Mouse (Mus musculus): Measurements from ENCODE around the gene Dchs2. TPM values are rescaled to one million over a fixed set of nuclear protein-coding genes. Genes with fewer than 3 reads are reported as not detected.

Gene Dchs2
- polyA plus RNA-seq, 1 experiment from 2014 or later: 0.35 TPM

DNA sequence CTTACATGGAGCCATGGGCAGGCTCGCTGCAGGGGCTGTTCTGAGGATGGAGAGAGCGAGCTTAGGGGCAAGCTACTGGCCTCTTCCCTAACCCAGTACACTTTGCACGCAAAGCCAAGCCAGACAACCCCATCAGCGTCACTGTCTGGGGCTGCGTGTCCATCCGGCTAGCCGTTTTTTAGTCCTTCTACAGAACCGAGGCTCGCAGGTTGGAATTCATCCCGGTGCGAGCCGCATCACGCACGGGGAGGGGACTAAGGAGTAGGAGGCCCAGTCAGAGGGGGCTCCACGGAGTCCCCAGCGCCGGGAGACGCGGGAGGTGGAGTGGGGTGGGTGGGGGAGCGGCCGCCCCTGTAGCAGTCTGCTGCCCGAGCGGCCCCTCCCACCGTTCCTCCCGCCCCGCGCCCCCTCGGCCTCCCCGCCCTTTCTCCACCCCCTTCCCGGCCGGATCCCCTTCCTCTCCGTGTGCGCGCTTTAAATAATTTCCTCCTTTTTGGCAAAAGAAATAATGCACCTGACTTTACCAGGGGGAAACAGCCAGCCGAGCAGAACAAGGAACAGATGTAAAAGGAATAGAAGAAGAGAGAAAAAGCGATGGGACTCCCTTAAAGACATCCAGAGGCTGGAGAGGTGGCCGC is 541 bp upstream of the Dchs2 start:
- Histone ChIP-seq H3K27me3 (ENCODE audit: control insufficient read depth, insufficient read depth, low read length) (no peaks in the 10 kb centered on the region; the same call in 1 of the 2 replicates), H3K27ac (replicated peaks) (0 out of 2 replicates have a peak overlapping the region, but pooled peaks have one; percentile 13), H3K36me3 (ENCODE audit: control insufficient read depth, insufficient read depth, low read length) (no peaks in the 10 kb centered on the region), H3K4me2 (replicated peaks; ENCODE audit: low read depth) (peak overlapping the region; percentile 86), H3K4me1 (replicated peaks; ENCODE audit: control insufficient read depth, insufficient read depth) (0 out of 2 replicates have a peak, but pooled peaks cover 3% of the 10 kb centered on the region), H3K9me3 (ENCODE audit: control insufficient read depth, low read length) (no peaks in the 10 kb centered on the region), H3K9ac (ENCODE audit: low read length) (peak overlapping the region; percentile 0; the same call in 1 of the 2 replicates), H3K4me3 (ENCODE audit: low read depth, low read length) (peak overlapping the region; percentile 44)
- under 1% methylated on average over 34 of the region's 37 CpGs for WGBS
- peak; percentile 78; the same call in 1 of the 2 replicates for ATAC-seq (ENCODE audit: low FRiP score, low TSS enrichment)
- peak; percentile 31 for DNase-seq (ENCODE audit: low spot score)
- TF ChIP-seq EP300 (optimal IDR thresholded peaks at IDR 0.05) (no peak), CTCF (IDR thresholded peaks at IDR 0.05; ENCODE audit: low read depth) (no peak)

DNA sequence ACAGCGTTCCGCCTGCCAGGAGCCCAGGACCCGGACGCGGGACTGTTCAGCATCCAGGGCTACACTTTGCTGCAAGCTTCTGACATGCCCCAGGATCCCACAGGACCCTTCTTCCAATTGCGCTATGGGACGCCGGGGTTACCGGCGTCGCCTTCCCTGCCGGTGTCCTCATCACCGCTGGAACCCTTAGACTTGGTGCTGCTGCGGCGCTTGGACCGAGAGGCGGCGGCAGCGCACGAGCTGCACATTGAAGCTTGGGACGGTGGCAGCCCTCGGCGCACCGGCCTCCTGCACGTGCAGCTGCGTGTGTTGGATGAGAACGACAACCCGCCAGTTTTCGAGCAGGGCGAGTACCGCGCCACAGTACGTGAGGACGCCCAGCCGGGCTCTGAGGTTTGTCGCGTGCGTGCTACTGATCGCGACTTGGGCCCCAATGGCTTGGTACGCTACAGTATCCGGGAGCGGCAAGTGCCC is 738 bp downstream of the Dchs2 start:
- H3K27me3 ChIP-seq (ENCODE audit: control insufficient read depth, insufficient read depth, low read length): no peaks in the 10 kb centered on the region; the same call in 1 of the 2 replicates
- H3K4me3 ChIP-seq (ENCODE audit: low read depth, low read length): peak overlapping the region; percentile 44
- 0 out of 2 replicates have a peak, but pooled peaks cover 3% of the 10 kb centered on the region for H3K4me1 ChIP-seq (replicated peaks; ENCODE audit: control insufficient read depth, insufficient read depth)
- peak overlapping the region; percentile 86 for H3K4me2 ChIP-seq (replicated peaks; ENCODE audit: low read depth)
- H3K27ac ChIP-seq (replicated peaks): no peak overlapping the region
- no peaks in the 10 kb centered on the region for H3K9me3 ChIP-seq (ENCODE audit: control insufficient read depth, low read length)
- under 1% methylated on average over 43 of the region's 43 CpGs for WGBS
- H3K9ac ChIP-seq (ENCODE audit: low read length): peak overlapping the region; percentile 43
- peak; percentile 21; the same call in 1 of the 2 replicates for ATAC-seq (ENCODE audit: low FRiP score, low TSS enrichment)
- TF ChIP-seq CTCF (IDR thresholded peaks at IDR 0.05; ENCODE audit: low read depth) (peak; percentile 30), EP300 (optimal IDR thresholded peaks at IDR 0.05) (no peak)
- no peak for DNase-seq (ENCODE audit: low spot score)
- no peaks in the 10 kb centered on the region for H3K36me3 ChIP-seq (ENCODE audit: control insufficient read depth, insufficient read depth, low read length)

DNA sequence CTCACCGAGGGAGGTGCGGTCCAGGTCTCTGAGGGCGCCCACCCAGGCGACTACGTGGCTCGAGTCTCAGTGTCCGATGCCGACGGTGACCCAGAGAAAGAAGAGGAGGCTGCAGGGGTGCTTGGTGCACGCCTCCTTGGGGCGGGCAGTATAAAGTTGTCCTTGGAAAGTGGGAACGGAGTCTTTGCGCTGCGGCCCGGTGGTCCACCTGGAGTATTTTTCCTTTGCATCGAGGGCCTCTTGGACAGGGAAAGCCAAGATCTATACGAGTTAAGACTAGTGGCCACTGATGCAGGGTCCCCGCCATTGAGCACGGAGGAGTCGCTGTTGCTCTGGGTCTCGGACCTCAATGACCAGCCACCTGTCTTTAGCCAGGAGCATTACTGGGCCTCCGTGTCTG is 1.4 kb downstream of the Dchs2 start:
- peak overlapping the region; percentile 44 for H3K4me3 ChIP-seq (ENCODE audit: low read depth, low read length)
- no peak for DNase-seq (ENCODE audit: low spot score)
- H3K36me3 ChIP-seq (ENCODE audit: control insufficient read depth, insufficient read depth, low read length): no peaks in the 10 kb centered on the region
- 0 out of 2 replicates have a peak, but pooled peaks cover 3% of the 10 kb centered on the region for H3K4me1 ChIP-seq (replicated peaks; ENCODE audit: control insufficient read depth, insufficient read depth)
- 9% methylated on average over 22 of the region's 22 CpGs for WGBS
- H3K9ac ChIP-seq (ENCODE audit: low read length): 0 out of 2 replicates have a peak overlapping the region, but pooled peaks have one; percentile 43
- H3K4me2 ChIP-seq (replicated peaks; ENCODE audit: low read depth): peak overlapping the region; percentile 86
- ATAC-seq (ENCODE audit: low FRiP score, low TSS enrichment): no peak
- H3K9me3 ChIP-seq (ENCODE audit: control insufficient read depth, low read length): no peaks in the 10 kb centered on the region
- TF ChIP-seq EP300 (optimal IDR thresholded peaks at IDR 0.05): no peak
- TF ChIP-seq CTCF (IDR thresholded peaks at IDR 0.05; ENCODE audit: low read depth): no peak
- no peak overlapping the region for H3K27ac ChIP-seq (replicated peaks)
- no peaks in the 10 kb centered on the region; the same call in 1 of the 2 replicates for H3K27me3 ChIP-seq (ENCODE audit: control insufficient read depth, insufficient read depth, low read length)

GRCm38 (mm10) chr3:83136413-83136812 is 8.7 kb downstream of the Dchs2 start:
- H3K27me3 ChIP-seq (ENCODE audit: control insufficient read depth, insufficient read depth, low read length): no peaks in the 10 kb centered on the region
- no peak overlapping the region for H3K9ac ChIP-seq (ENCODE audit: low read length)
- H3K4me1 ChIP-seq (replicated peaks; ENCODE audit: control insufficient read depth, insufficient read depth): no peaks in the 10 kb centered on the region
- H3K4me3 ChIP-seq (ENCODE audit: low read depth, low read length): no peak overlapping the region
- no peaks in the 10 kb centered on the region for H3K9me3 ChIP-seq (ENCODE audit: control insufficient read depth, low read length)
- no peak overlapping the region for H3K27ac ChIP-seq (replicated peaks)
- 52% methylated on average over 7 of the region's 7 CpGs for WGBS
- no peaks in the 10 kb centered on the region for H3K36me3 ChIP-seq (ENCODE audit: control insufficient read depth, insufficient read depth, low read length)
- H3K4me2 ChIP-seq (replicated peaks; ENCODE audit: low read depth): 0 out of 2 replicates have a peak overlapping the region, but pooled peaks have one; percentile 8
- no peak for DNase-seq (ENCODE audit: low spot score)
- TF ChIP-seq CTCF (IDR thresholded peaks at IDR 0.05; ENCODE audit: low read depth) (no peak), EP300 (optimal IDR thresholded peaks at IDR 0.05) (no peak)
- ATAC-seq (ENCODE audit: low FRiP score, low TSS enrichment): no peak

DNA sequence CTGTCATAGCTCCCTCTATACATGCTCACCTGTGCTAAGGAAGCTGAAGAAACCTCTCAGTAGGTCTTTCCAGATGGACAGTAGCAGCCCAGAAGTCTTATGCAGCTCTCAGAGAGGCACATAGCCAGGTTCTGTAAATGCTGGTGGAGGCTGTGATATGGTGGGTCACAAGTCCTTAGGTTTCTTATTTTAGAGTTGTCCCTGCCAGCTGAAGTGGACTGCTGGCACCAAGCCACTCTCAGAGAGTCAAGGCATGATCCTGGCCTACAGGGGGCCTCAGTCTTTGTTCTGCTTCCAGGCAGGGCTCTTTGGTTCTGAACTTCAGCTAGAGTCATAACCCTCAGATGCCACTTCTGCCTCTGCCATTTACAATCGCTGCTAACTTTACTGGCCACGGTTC is 11.1 kb downstream of the Dchs2 start:
- Histone ChIP-seq H3K4me1 (replicated peaks; ENCODE audit: control insufficient read depth, insufficient read depth) (no peaks in the 10 kb centered on the region), H3K9me3 (ENCODE audit: control insufficient read depth, low read length) (no peaks in the 10 kb centered on the region), H3K27me3 (ENCODE audit: control insufficient read depth, insufficient read depth, low read length) (no peaks in the 10 kb centered on the region), H3K27ac (replicated peaks) (no peak overlapping the region), H3K4me2 (replicated peaks; ENCODE audit: low read depth) (no peak overlapping the region), H3K36me3 (ENCODE audit: control insufficient read depth, insufficient read depth, low read length) (no peaks in the 10 kb centered on the region), H3K9ac (ENCODE audit: low read length) (no peak overlapping the region), H3K4me3 (ENCODE audit: low read depth, low read length) (no peak overlapping the region)
- no peak for TF ChIP-seq EP300 (optimal IDR thresholded peaks at IDR 0.05)
- TF ChIP-seq CTCF (IDR thresholded peaks at IDR 0.05; ENCODE audit: low read depth): 0 out of 2 replicates have a peak, but pooled peaks have one; percentile 8
- DNase-seq (ENCODE audit: low spot score): no peak
- ATAC-seq (ENCODE audit: low FRiP score, low TSS enrichment): no peak
- 50% methylated on average over 2 of the region's 2 CpGs for WGBS

GRCm38 (mm10) chr3:83145610-83146009 is 17.9 kb downstream of the Dchs2 start:
- Histone ChIP-seq H3K4me2 (replicated peaks; ENCODE audit: low read depth) (no peak overlapping the region), H3K27me3 (ENCODE audit: control insufficient read depth, insufficient read depth, low read length) (no peaks in the 10 kb centered on the region), H3K4me1 (replicated peaks; ENCODE audit: control insufficient read depth, insufficient read depth) (no peaks in the 10 kb centered on the region), H3K4me3 (ENCODE audit: low read depth, low read length) (no peak overlapping the region), H3K9ac (ENCODE audit: low read length) (no peak overlapping the region), H3K27ac (replicated peaks) (no peak overlapping the region), H3K36me3 (ENCODE audit: control insufficient read depth, insufficient read depth, low read length) (no peaks in the 10 kb centered on the region), H3K9me3 (ENCODE audit: control insufficient read depth, low read length) (no peaks in the 10 kb centered on the region)
- WGBS: 43% methylated on average over 3 of the region's 3 CpGs
- no peak; the same call in 1 of the 2 replicates for ATAC-seq (ENCODE audit: low FRiP score, low TSS enrichment)
- no peak for DNase-seq (ENCODE audit: low spot score)
- TF ChIP-seq EP300 (optimal IDR thresholded peaks at IDR 0.05): no peak
- no peak for TF ChIP-seq CTCF (IDR thresholded peaks at IDR 0.05; ENCODE audit: low read depth)
